Mouse (Mus musculus) layer of hippocampus, postnatal 10 days (tissue): Measurements from ENCODE around the gene Mef2b. TPM values are rescaled to one million over a fixed set of nuclear protein-coding genes. Genes with fewer than 3 reads are reported as not detected.

Source experiments
- DNase-seq, 2 experiments: peaks; one replicate each; pipeline ENCODE4 v3.0.0; 2021; ENCODE audit warnings: low spot score in 2 of 2
- total RNA-seq, 2 experiments: library from RNA; stranded (reverse); gene quantifications; 2 replicates each; pipeline ENCODE4 v1.2.3; 2021

Mef2b gene
- total RNA-seq, 2 experiments from 2014 or later, result 0.57 to 0.67 TPM

DNA sequence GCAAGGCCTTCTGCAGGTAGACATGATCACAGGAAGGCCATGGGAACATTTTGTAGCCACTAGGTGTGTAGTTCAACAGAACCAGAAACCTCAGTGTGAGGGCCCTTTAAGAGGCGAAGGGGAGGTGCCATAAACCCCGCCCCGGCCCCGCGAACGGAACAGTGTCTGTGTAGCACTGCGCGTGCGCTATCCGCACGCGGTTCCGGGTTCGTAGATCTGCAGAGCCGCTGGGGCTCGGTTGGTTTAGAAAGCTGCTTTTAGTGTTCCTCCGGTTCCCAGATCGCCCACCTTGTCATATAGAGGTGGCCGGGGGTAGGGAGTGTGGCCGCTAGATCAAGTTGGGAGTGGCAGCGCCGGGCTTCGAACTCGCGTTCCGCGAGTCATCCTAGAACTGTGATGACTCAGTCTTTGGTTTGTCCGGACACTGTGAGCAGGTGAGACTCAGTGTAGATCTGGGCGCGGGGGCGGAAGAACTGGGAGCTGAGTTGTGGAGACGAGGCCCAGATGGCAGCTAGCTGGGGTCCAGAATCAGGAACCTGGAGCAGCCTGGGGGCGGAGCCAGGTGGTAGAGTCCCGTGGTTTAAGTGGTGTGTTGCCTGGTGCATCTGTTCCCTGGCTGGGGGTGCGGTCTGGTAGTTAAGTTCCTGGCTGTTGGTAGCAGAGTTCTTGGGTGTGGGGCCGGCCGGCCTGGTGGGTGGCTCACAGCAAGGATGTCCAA lies 8.2 kb upstream of the Mef2b start, which contains the start of gene Nr2c2ap:
Gene Nr2c2ap, plus strand, starts transcription at position 168 of the 718 bp plus-strand sequence.
- peak; percentile 74 to 81 for DNase-seq

- no peak for DNase-seq
Measured at GRCm38 (mm10) chr8:70134086-70134485, 5.4 kb upstream of the Mef2b start.

- no peak for DNase-seq
Measured at GRCm38 (mm10) chr8:70134931-70135330, 4.6 kb upstream of the Mef2b start.

- no peak for DNase-seq
Measured at GRCm38 (mm10) chr8:70136591-70136990, 2.9 kb upstream of the Mef2b start.

GRCm38 (mm10) chr8:70137890-70138289 lies 1.6 kb upstream of the Mef2b start:
- no peak for DNase-seq

DNA sequence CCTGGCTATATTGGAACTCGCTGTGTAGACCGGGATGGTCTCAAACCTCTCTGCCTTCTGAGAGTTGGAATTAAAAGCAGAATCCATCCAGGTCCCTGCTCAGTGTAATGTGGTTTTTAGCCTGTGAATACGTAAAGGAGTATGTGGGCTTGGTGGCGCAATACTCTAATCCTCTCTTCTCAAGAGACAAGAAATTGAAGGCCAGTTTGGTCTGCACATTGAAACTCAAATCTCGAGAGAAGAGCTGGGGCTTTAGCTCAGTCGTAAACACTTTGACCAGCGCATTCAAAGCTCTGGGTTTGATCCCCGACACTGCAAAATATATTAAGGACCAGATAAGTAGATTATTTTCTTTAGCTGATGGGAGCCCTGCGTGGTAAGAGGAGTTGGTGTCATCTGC lies 470 bp downstream of the Mef2b start:
- no peak for DNase-seq

DNA sequence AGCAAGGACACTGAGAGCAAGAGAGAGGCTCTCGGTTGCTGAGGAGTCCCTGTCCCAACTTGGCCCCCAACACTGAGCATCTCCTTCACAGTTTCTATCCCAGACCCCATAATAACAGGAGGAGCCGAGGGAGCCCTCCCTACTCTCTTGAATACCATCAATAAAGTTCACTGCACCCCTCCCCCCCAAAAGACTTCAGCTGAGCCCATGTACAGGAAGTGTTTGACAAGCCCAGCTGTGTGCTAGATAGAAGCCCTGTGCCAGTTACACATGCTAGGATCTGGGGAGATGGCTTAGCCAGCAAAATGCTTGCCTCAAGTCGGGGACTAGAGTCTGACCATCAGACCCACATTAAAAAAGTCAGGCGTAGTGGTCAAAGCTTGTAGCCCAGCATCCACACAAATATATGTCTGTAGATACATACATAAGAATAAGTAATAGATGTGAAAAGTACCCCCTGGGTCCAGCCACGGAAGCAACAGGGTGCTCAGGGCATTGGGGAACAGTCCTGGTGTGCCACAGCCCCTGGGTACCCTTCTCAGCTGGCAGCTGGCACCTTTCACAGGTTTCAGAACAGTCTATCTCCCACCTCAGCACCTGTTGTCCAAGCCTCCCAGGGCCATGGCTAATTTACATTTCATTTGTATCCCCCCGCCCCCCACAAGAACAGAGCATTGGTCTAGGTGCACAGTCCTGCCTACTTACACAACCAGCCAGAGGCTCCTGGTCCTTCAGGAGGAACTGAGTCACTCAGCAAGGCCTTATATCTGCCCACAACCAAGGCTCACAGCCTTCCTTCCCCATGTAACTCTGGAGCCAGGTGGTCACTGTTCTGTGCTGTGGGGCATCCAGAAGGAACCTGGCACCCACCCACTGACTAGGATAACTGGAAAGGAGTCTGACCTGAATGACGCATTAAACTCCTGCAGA lies 8.4 kb downstream of the Mef2b start:
- no peak for DNase-seq

DNA sequence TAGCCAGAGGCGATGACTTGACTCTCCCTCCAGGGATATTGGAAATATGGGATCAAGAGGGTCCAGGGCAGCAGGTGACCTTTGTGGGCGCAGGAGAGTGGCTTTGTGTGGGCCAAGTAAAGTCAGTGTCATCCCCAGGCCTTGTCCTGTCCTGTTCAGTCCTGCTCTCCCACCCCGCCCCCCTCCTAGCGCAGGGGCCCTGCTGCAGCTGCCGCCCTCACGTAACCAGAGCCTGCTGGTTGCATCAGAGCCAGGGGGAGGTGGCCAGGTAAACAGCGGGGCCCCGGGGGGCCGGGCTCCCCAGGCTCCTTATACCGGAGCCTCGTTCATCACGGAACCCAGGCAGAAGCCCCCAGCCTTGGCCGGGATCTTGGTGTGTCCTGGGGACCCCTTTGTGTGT lies 10.6 kb downstream of the Mef2b start:
- no peak for DNase-seq

- peak; percentile 57 to 67 for DNase-seq
Measured at GRCm38 (mm10) chr8:70152537-70153257, 13.2 kb downstream of the Mef2b start.

GRCm38 (mm10) chr8:70157240-70157800 lies 17.8 kb downstream of the Mef2b start:
- DNase-seq, result no peak

DNA sequence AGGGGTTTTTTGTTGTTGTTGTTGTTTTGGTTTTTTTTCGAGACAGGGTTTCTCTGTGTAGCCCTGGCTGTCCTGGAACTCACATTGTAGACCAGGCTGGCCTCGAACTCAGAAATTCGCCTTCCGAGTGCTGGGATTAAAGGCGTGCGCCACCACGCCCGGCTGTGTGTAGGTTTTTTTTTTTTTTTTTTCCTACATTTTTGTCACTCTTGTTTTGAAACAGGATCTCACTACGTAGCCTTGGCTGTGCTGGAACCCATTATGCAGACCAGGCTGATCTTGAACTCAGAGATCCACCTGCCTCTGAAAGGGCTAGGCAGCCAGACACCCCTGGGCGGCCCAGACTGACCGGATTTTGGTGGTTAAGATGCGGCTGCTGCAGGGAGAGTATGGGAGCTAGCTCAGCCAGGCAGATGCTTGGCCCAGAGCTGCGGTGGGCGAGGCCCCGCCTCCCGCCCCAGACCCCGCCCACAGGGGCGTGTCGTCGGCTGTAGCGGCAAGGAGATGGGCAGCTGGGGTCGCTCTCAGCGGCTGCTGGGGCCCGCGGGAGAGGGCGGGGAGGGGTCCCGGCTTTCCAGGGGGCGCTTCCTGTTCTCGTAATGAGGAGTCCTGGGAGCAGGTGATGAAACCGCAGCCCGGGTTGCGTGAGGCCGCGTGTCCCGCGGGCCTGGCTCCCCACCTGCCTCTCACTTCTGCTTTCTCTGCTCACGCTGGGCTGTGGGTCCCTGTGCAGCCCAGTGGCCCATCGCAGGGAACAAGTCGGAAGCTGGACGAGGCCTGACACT lies 18.8 kb downstream of the Mef2b start:
- peak; percentile 69 to 79 for DNase-seq

DNA sequence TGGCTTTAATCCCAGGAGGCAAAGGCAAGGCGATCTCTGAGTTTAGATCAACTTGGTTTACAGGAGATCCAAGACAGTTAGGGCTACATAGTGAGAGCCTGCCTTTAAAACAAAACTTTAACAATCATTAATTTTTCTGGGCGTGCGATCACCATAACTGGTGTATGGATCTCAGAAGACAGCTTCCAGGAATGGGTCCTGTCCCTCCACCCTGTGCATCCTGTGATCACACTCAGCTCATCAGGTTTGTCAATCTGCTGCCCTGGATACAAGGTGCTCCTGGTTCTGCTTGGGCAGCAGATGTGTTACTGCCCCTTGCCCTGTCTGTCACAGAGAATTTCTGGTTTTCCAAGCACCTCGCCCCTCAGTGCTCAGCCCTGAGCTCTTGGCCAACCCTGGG lies 19.7 kb downstream of the Mef2b start:
- no peak for DNase-seq

- no peak for DNase-seq
Measured at GRCm38 (mm10) chr8:70160015-70160414, 20.5 kb downstream of the Mef2b start.

DNA sequence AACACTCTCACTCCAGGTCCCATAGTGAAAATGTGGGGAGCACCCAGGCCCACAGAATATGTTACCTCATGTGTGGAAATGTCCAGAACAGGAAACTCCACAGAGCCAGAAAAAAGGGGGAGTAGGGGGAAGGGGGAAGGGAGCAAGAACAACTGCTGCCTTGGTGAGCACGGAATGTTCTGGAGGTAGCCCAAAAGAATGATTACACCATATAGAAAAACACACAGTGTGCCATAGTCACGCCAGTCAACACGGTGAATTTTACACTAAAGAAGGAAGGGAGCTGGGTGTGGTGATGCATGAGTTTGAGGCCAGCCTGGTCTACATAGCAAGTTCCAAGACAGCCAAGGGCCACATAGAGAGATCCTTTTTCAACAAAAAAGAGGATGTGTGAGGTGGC lies 23.8 kb downstream of the Mef2b start:
- no peak for DNase-seq

- peak; percentile 77 to 81 for DNase-seq
Measured at GRCm38 (mm10) chr8:70166504-70167110, 27.1 kb downstream of the Mef2b start.

GRCm38 (mm10) chr8:70170116-70170515 lies 30.6 kb downstream of the Mef2b start:
- no peak for DNase-seq

- no peak for DNase-seq
Measured at GRCm38 (mm10) chr8:70170748-70171147, 31.2 kb downstream of the Mef2b start.

DNA sequence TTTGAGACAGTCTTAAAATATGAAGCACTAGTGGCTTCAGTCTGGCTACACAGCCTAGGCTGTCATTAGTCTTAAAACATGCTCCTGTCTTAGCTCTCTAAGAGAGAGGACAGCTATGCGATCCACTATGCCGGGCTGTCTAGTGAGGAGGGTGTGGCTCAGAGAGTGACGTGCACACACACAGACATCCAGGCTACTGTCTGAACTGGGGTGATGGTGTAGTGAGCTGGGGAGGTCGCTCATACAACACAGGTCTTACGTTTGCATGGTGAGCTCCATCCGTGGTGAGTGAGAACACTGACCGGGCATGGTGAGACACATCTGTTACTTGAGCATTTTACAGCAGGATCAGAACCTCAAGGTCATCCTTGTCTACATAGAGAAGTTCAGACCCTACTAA lies 31.7 kb downstream of the Mef2b start:
- no peak for DNase-seq

DNA sequence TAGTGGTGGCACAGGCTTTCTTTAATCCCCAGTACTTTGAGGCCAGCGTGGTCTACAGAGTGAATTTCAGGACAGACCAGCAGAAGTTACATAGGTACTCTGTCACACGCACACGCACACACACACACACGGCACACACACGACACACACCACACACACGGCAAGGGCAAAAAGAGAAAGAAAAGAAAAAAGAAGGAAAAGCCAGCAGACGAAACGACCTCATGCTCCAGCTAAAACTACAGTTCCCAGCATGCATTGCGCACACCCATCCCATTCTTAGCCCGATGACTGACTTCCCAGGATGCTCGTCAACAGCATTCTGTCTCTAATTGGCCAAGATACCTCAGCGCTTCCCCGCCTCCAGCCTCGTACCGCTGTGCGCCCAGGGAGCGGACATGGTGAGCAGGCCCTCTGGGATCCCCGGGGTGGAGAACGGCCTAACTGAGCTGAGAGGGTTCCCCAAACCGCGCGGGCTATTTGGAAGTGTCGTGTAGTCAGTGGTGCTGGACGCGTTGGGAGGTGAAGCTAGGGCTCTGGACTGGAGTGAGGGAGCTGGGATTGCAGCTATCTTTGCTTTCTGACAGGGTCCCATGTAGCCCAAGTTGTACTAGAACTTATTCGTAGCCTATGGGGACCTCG lies 32.7 kb downstream of the Mef2b start, which contains the start of gene Tmem161a:
Gene Tmem161a, plus strand, starts transcription at position 314 of the 639 bp plus-strand sequence.
- peak; percentile 88 to 90 for DNase-seq
